Mouse (Mus musculus): Measurements from ENCODE around the gene Klf9. TPM values are rescaled to one million over a fixed set of nuclear protein-coding genes. Genes with fewer than 3 reads are reported as not detected.

The Klf9 gene
- polyA plus RNA-seq (2017; shearing (Covaris generic)) = 13.1 TPM

DNA sequence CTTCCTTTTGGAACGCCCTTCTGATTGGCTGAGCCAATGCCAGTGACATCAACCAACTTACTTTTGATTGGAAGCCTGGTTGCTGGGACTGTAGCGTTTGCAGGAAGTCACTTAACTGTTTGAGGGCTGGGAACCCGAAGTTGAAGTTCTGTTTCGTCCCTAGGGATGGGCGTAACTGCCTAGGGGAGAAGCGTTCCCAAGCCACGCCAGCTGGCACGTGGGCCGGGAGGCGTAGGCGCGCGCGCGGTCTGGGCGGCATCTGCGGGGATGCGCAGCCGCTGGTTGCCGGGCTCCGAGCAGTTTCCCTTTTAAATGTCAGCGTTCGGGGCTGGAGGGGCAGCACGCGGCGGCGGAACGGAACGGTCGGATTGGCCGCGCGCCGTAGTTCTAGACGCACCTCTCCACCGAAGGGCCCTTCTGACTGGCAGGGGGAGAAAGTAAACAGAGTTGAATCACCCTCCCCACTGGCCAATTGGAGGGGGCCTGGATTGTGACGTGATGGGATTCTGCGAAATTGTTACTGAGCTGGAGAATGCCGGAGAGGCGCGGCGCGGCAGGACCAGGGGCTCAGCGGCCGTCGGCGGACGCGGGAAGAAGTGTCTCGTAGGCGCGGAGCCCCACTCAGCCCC lies at the start of gene Klf9:
Gene Klf9 (plus strand): TSS at position 538 of the 629 bp plus-strand sequence.

Other genes with a start within 250 kb of the Klf9 start
- 48.0 TPM for gene Smc5, start 132.7 kb downstream of the Klf9 start, polyA plus RNA-seq (2017; shearing (Covaris generic))